Mouse (Mus musculus): Measurements from ENCODE around the gene Cenpc1. TPM values are rescaled to one million over a fixed set of nuclear protein-coding genes. Genes with fewer than 3 reads are reported as not detected.
A peak's percentile ranks its signal among the peaks of the same experiment; 100 is the strongest.

Gene Cenpc1
- polyA plus RNA-seq, 1 experiment, result 13.3 TPM

DNA sequence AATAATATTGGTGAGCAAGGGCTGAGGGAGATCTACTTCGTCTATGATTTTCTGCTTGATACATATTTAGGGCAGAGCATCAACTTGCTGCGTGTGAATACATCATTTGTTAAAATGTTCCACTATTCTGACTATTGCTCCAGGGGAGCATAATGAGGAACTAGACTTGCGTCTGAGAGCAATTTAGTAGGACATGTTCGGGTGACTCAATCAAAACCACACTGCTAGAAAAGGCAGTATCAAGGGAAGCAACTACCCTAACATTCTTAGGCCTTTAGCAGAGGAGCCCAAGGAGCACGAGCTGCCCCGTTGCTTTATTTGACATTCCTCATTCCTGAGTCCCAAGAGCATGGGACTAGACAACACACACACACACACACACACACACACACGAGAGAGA is 19.6 kb upstream of the Cenpc1 start:
- no peak overlapping the region for H3K4me3 ChIP-seq (ENCODE audit: insufficient read depth, low read length)
- H3K27ac ChIP-seq (ENCODE audit: insufficient read depth, low read length), result no peak overlapping the region
- no peaks in the 10 kb centered on the region for H3K4me1 ChIP-seq (ENCODE audit: control insufficient read depth, insufficient read depth, low read length)
- no peak for TF ChIP-seq CTCF (IDR thresholded peaks at IDR 0.05; ENCODE audit: extremely low read depth, insufficient read depth, low read length)
- TF ChIP-seq POLR2A (IDR thresholded peaks at IDR 0.05; ENCODE audit: extremely low read depth, insufficient read depth, low read length), result no peak

DNA sequence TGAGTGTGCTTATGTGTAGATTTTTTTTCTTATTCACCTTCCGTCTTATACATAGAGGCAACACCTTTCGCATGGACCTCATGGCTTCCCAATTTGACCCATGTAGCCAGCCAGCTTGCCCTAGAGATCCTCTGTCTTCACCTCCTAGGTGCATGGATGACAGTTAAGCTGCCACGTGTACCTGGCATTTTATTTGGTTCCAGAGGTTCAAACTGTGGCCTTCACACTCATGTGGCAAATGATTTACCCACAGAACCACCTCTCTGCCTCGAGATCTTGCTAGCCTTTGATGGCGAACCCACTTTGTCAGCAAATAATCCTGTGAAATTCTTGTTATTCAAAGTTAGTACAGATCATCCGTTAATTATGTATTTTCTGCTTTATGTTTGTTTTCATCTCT is 18.6 kb upstream of the Cenpc1 start:
- no peak overlapping the region for H3K27ac ChIP-seq (ENCODE audit: insufficient read depth, low read length)
- H3K4me3 ChIP-seq (ENCODE audit: insufficient read depth, low read length), result no peak overlapping the region
- TF ChIP-seq CTCF (IDR thresholded peaks at IDR 0.05; ENCODE audit: extremely low read depth, insufficient read depth, low read length), result no peak
- H3K4me1 ChIP-seq (ENCODE audit: control insufficient read depth, insufficient read depth, low read length), result no peaks in the 10 kb centered on the region

DNA sequence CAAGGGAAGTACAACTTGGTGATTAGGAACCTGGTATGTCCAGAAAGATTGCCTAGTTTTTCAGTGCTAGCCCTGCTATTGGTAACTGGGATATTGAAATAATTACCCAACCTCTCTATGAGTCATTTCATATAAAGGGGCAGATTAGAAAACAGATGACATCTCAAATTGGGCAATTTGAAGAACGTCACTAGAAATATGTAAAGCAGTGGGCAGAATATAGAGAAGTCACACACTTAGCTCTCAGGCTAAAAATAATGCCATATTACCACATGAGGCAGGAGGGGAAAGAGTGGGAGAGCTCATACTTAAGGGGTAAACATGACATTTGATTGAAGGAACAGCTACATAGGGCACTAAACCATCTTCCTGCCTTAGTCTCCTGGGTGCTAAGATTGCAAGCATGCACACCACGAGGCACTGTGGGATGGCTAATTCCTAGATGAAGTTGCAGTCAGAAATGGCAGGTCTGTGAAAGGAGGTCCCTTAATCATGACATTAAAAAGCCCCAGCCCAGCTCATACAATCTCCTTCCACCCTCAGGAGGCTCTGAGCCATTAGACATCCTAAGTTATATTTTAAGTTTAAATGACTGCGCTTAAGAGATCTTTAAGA is 13.4 kb upstream of the Cenpc1 start:
- H3K4me3 ChIP-seq (ENCODE audit: insufficient read depth, low read length), result no peak overlapping the region

DNA sequence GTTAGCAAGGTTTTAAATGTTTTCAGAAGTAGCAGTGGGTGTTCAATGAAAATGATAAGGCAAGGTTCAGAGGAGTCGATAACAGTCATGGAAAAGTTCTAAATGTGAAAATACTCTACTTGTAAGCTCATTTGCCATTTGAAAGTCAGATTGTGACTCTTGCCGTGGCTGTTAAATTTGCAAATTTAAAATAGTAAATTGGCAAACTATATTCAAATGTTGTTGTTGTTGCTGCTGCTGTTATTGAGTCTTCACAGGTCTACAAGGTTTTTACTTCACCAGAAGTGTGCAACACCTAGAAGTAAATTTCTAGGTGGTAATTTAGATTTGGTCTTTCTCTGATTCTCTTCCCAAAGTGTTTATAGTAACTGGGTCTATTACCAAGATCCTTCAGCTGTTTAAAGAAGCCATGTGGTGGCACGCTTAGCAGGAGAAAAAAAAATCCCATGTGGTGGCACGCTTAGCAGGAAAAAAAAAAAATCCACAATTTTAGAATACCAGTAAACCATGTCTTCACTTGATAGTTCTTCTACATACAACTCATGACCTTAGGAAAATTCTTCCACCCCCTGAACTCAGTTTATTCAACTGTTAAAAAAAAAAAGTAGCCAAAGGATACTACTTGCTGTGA is 7.5 kb upstream of the Cenpc1 start:
- Histone ChIP-seq H3K4me1 (ENCODE audit: control insufficient read depth, insufficient read depth, low read length) (no peaks in the 10 kb centered on the region), H3K27ac (ENCODE audit: insufficient read depth, low read length) (no peak overlapping the region)
- no peak for TF ChIP-seq POLR2A (IDR thresholded peaks at IDR 0.05; ENCODE audit: extremely low read depth, insufficient read depth, low read length)
- TF ChIP-seq CTCF (IDR thresholded peaks at IDR 0.05; ENCODE audit: extremely low read depth, insufficient read depth, low read length), result no peak

More for the DNA sequence above, 13.4 kb upstream of the Cenpc1 start:
- TF ChIP-seq CTCF (IDR thresholded peaks at IDR 0.05; ENCODE audit: extremely low read depth, insufficient read depth, low read length) (no peak), POLR2A (IDR thresholded peaks at IDR 0.05; ENCODE audit: extremely low read depth, insufficient read depth, low read length) (no peak)
- Histone ChIP-seq H3K4me1 (ENCODE audit: control insufficient read depth, insufficient read depth, low read length) (no peaks in the 10 kb centered on the region), H3K27ac (ENCODE audit: insufficient read depth, low read length) (no peak overlapping the region)

DNA sequence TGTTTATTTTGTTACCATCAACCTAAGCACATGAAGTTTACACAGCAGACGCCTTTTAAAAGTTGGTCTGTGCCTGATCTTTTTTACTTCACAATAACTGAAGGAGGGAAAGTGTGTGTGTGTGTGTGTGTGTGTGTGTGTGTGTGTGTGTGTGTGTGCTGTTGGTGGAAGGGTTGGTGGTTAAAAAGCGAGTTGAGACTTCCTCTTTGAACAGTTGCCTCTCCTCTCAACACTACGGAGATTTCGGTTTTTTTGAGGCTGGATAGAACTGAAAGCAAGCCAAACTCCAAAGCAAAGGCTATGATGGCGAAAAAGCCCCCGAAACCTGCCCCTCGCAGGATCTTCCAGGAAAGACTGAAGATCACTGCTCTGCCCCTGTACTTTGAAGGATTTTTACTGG is 6.2 kb upstream of the Cenpc1 start, which contains the start of gene Stap1:
Gene Stap1 (plus strand): TSS at position 209 of the 400 bp plus-strand sequence.
- Histone ChIP-seq H3K4me3 (ENCODE audit: insufficient read depth, low read length) (no peak within 1 kb of the TSS), H3K4me1 (ENCODE audit: control insufficient read depth, insufficient read depth, low read length) (no peaks in the 10 kb centered on the region), H3K27ac (ENCODE audit: insufficient read depth, low read length) (no peak within 1 kb of the TSS)
- no peak for TF ChIP-seq CTCF (IDR thresholded peaks at IDR 0.05; ENCODE audit: extremely low read depth, insufficient read depth, low read length)
- TF ChIP-seq POLR2A (IDR thresholded peaks at IDR 0.05; ENCODE audit: extremely low read depth, insufficient read depth, low read length), result no peak

More for the DNA sequence above, 7.5 kb upstream of the Cenpc1 start:
- no peak overlapping the region for H3K4me3 ChIP-seq (ENCODE audit: insufficient read depth, low read length)

DNA sequence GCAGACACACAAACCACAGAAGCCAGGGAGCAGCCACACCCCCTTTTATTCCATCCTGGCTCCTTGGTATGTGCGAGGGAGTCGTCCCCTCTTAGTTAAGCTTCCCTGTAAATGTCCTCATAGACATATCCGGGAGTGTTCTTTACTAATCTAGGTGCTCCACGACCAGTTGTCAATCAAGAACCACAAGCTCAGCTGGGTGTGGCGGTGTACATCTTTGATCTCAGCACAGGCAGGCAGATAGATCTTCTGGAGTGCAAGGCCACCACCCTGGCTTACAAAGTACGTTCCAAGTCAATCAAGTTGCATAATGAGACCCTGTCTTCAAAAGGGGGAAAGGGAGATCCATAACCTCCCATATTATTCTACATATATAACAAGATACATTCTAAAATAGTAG is 3.7 kb upstream of the Cenpc1 start:
- H3K4me1 ChIP-seq (ENCODE audit: control insufficient read depth, insufficient read depth, low read length), result no peaks in the 10 kb centered on the region
- no peak overlapping the region for H3K27ac ChIP-seq (ENCODE audit: insufficient read depth, low read length)
- TF ChIP-seq CTCF (IDR thresholded peaks at IDR 0.05; ENCODE audit: extremely low read depth, insufficient read depth, low read length) (no peak), POLR2A (IDR thresholded peaks at IDR 0.05; ENCODE audit: extremely low read depth, insufficient read depth, low read length) (no peak)
- H3K4me3 ChIP-seq (ENCODE audit: insufficient read depth, low read length), result no peak overlapping the region

DNA sequence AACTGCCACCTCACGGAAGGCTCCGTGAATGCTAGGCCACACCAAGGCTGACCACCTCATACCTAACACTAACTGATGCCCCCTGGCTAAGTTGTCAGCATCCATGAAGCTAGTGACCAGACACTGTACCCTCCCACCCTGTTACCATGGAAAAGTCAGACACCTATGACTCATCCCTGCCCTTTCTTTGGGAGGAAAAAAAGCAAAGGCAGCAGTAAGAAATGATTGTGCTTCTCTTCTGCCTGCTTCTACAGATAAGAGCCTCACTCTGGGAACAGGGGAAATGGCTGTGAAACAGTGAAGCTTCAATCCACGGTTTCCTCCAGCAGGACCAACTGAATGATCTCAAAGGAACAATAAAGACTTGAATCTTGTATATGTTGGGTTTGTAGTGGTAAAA is 3.1 kb upstream of the Cenpc1 start:
- Histone ChIP-seq H3K27ac (ENCODE audit: insufficient read depth, low read length) (no peak overlapping the region), H3K4me1 (ENCODE audit: control insufficient read depth, insufficient read depth, low read length) (peaks cover 1% of the 10 kb centered on the region; the same call in 1 of the 2 replicates), H3K4me3 (ENCODE audit: insufficient read depth, low read length) (no peak overlapping the region)
- TF ChIP-seq POLR2A (IDR thresholded peaks at IDR 0.05; ENCODE audit: extremely low read depth, insufficient read depth, low read length), result no peak
- TF ChIP-seq CTCF (IDR thresholded peaks at IDR 0.05; ENCODE audit: extremely low read depth, insufficient read depth, low read length), result no peak

DNA sequence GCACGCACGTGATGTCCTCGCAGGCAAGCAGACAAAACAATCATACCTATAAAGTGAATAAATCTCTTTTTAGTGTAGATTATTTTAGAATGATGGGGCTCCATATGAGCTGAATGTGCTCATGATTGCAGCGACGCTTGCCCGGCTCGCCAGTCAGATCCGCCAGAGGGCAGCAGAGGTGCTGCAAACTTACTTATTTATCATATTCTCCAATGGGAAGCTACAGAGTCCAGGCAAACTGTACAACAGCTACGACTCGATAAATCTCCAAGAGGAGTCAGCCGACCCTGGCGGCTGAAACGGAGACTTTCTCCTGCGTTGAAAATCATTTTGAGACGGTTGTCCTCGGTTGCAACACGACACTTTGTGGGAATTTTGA is 1.2 kb upstream of the Cenpc1 start:
- H3K4me3 ChIP-seq (ENCODE audit: insufficient read depth, low read length), result peak overlapping the region; percentile 11
- H3K27ac ChIP-seq (ENCODE audit: insufficient read depth, low read length), result no peak overlapping the region
- peak; percentile 74 for TF ChIP-seq CTCF (IDR thresholded peaks at IDR 0.05; ENCODE audit: extremely low read depth, insufficient read depth, low read length)
- TF ChIP-seq POLR2A (IDR thresholded peaks at IDR 0.05; ENCODE audit: extremely low read depth, insufficient read depth, low read length), result no peak
- H3K4me1 ChIP-seq (ENCODE audit: control insufficient read depth, insufficient read depth, low read length), result peaks cover 1% of the 10 kb centered on the region; the same call in 1 of the 2 replicates

DNA sequence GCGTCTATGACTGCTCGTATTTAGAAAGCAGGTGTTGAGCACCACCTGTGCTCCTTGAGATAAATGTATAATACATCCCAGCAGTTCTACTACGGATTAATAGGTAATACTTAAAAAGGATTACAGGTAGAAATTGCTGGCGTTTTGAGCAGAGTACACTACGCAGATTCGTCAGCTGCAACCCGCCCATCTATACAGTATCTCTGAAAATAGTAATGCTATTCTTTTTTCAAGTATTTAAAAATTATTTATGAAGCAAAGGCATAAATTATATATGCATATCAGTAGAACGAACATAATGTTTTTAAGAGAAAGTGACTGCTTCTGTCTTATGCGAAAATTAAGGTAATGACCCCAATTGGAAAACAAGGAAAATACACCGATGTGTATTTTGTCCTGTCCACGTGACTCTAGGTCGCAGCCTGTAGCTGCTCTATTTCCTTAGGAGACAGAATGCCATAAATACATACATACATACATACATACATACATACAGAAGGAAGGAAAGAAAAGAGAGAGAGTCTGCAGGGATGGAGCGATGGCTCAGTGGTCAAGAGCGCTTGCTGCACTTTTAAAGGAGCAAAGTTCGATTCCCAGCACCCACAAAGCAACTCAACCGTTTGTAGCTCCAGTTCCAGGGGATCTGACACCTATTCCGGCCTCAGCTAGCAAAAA is 630 bp upstream of the Cenpc1 start:
- peaks cover 1% of the 10 kb centered on the region; the same call in 1 of the 2 replicates for H3K4me1 ChIP-seq (ENCODE audit: control insufficient read depth, insufficient read depth, low read length)
- H3K27ac ChIP-seq (ENCODE audit: insufficient read depth, low read length), result no peak overlapping the region
- peak overlapping the region; percentile 82 for H3K4me3 ChIP-seq (ENCODE audit: insufficient read depth, low read length)
- no peak for TF ChIP-seq CTCF (IDR thresholded peaks at IDR 0.05; ENCODE audit: extremely low read depth, insufficient read depth, low read length)
- no peak for TF ChIP-seq POLR2A (IDR thresholded peaks at IDR 0.05; ENCODE audit: extremely low read depth, insufficient read depth, low read length)

DNA sequence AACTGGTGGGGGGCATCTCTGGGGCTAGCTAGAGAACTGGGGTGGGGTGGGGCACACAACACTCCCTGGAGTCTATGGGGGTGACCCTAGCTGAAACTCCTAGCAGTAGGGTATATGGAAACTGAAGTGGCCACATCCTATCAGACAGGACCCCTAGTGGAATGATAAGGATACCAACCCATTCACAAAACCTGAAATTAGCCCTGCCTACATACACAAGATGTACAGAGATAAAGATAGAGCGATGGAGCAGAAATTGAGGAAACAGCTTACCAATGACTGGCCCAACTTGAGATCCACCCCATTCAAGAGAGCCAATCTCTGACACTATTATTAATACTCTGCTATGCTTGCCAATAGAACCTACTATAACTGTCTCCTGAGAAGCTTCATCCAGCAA is 1.9 kb downstream of the Cenpc1 start:
- peaks cover 1% of the 10 kb centered on the region; the same call in 1 of the 2 replicates for H3K4me1 ChIP-seq (ENCODE audit: control insufficient read depth, insufficient read depth, low read length)
- no peak overlapping the region for H3K4me3 ChIP-seq (ENCODE audit: insufficient read depth, low read length)
- H3K27ac ChIP-seq (ENCODE audit: insufficient read depth, low read length), result no peak overlapping the region
- TF ChIP-seq POLR2A (IDR thresholded peaks at IDR 0.05; ENCODE audit: extremely low read depth, insufficient read depth, low read length) (no peak), CTCF (IDR thresholded peaks at IDR 0.05; ENCODE audit: extremely low read depth, insufficient read depth, low read length) (no peak)
